Mouse (Mus musculus): ENCODE measurements around the gene Gm20425.

The Gm20425 gene

GRCm38 (mm10) chr9:103154568-103154967 is 75.5 kb downstream of the Gm20425 start:
- in situ Hi-C loops (cut with MboI) = no loop called here

DNA sequence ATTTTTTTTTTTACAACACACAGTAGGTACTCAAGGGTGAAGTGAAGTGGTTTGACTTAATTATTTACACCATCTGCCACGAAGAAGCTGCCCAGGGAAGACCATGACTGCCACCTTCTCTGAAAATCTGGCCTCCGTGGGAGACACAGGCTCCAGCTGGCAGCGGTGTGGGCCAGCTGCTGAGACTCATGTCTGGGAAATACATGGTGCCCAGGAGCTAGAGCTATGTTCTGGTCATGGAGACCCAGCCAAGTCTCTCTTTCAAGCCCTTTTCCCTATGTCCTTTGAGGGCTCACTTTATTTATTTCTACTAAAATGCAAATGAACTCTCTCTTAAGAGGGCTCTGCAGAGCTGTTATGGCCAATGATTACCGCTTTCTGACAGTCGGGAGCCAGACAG is 76.8 kb downstream of the Gm20425 start:
- in situ Hi-C loops (cut with MboI) = no loop called here

DNA sequence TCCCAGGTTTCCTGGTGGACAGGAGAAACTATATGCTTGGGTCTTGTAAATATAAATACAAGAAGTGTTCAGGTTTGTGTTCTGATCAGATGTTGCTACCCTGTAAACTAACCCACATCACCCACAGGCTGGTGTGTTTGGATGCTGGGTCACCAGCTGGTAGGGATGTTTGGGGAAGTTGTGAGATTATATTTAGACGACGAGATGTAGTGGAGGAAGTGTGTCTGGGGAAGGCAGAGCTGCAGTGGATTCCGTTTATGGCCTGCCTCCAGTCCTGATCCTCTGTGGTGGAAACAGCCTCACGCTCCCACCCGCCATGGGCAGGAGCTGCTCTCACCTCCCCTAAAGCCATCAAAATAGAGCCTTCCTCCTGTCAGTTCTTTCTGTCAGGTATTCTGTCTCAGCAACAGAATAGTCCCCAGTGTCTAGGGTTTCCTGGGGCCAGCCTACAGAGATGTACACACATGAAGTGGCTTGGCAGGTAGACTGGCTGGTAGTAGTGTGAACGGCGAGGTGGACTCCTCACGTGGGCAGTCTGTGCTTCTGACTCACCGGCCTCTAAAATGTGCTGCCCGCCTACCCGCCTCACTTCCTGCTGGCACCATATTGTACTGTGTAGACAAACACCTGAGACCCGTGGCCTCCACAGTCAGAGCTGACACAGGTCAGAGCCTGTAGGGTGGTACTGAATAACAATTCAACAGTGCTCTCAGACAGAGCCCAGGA is 80.9 kb downstream of the Gm20425 start:
- in situ Hi-C loops (cut with MboI) = no loop called here

- in situ Hi-C loops (cut with MboI) = no loop called here
Measured at GRCm38 (mm10) chr9:103147103-103147502, 83.0 kb downstream of the Gm20425 start.

- in situ Hi-C loops (cut with MboI) = no loop called here
Measured at GRCm38 (mm10) chr9:103146703-103147102, 83.4 kb downstream of the Gm20425 start.

DNA sequence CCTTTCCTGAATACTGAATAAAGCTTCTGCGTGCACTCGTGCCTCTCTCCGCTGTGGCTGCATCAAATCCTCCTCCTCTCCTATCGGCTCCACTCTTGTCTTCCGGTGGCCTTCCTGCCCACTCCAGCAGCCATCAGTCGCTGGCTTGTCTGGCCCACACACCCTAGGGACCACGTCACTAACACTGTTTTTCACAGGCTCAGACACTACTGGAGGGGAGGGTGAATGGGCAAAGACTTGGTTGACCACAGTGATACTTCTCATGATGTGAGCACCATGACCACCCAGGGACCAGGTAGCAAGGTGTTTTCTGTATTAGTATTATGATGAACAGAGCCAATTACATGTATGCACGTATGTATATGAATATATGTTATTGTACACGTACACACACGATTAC is 83.8 kb downstream of the Gm20425 start:
- in situ Hi-C loops (cut with MboI) = no loop called here

DNA sequence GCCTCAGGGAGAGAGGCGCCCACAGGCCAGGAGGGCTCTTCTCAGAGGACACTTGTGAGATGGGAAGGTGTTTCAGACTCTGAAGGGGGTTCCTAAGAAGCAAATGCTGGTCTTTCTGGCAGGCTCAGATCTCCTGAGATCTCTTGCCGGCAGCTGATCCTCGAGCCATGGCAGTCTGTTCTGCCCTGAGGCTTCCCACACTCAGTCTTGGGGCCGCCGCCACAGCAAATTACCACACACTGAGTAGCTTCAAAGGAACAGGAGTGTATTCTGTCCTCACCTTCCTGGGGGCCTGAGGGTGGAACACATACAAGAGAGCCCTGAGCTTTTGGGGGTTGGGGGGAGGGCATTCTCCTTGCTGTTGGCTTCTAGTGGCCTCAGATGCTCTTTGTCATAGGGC is 84.8 kb downstream of the Gm20425 start:
- in situ Hi-C loops (cut with MboI) = no loop called here

- in situ Hi-C loops (cut with MboI) = no loop called here
Measured at GRCm38 (mm10) chr9:103143881-103144280, 86.2 kb downstream of the Gm20425 start.

DNA sequence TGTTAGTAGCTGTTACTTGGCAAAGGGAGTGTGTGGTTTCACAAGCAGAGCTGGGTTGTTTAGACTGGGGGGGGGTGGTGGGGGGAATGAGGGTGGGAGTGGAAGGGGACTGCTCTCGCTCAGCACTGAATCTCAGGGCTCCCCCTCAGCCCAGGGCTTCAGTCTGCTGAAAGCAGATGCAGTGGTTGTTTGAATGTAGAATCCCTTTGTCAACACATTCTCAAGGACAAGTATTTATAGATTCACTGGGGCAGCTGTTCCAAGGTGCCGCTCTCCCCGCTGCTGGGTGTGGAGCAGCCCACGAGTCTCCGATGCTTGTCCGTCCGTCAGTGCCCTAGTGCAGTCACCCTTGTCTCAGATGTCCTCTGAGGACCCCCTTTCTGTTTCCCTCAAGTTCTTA is 88.8 kb downstream of the Gm20425 start:
- in situ Hi-C loops (cut with MboI) = no loop called here

DNA sequence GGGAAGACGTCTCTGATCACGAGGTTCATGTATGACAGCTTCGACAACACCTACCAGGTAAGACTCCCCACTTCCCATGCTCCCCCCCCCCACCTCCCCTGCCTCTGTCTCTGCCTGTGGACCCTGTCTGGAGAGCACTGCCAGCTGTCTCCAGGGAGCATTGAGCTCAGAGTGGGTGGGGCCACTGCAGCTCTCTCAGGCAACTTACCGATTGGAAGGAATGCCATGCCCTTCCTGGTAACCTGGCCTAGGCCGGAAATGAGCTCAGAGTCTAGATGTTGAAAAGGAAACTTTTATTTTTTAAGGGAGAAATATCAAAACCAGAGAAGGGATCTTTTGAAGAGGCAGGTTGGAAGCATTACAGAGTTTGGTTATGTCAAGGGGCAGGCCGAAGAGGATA is 89.7 kb downstream of the Gm20425 start:
- in situ Hi-C loops (cut with MboI) = no loop called here

Data from mature B cell (primary cell).